Mouse (Mus musculus) bone marrow macrophage, adult 2 months (primary cell): Measurements from ENCODE around the gene Nemp1.

Source experiments
- CTCF ChIP-seq: IDR thresholded peaks from 2 replicates; pipeline ENCODE4 v1.5.1; 2012; ENCODE audit warnings: low read depth, mild to moderate bottlenecking, low read length, moderate library complexity
- POLR2A ChIP-seq: IDR thresholded peaks from 2 replicates; pipeline ENCODE4 v1.6.1; 2012; ENCODE audit warnings: mild to moderate bottlenecking, low read depth, low read length, borderline replicate concordance

DNA sequence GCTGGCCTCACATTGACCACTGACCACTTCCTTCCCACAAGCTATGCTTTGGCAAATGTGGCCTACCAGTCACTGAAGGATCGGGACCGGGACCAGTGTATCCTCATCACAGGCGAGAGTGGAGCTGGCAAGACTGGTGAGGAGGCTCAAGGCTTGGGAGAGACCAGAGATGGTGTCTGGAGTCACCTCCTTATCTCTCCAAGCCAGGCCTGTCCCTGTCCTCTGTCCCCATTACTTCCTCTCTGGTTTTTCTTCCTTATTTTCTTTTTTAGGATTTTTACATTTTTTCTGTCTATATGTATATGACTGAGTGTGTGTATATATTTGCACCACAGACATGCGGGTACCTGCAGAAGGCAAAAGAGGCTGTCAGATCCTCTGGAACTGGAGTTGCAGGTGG is 39.1 kb downstream of the Nemp1 start:
- no peak for TF ChIP-seq CTCF
- no peak for TF ChIP-seq POLR2A
